Mouse (Mus musculus): ENCODE measurements at regions not wholly inside any gene's neighbourhood (a gene's known extent, or its start where the extent isn't known, plus 50 kb on each side); places are given as distances from the start of the nearest gene placed in this dataset.

DNA sequence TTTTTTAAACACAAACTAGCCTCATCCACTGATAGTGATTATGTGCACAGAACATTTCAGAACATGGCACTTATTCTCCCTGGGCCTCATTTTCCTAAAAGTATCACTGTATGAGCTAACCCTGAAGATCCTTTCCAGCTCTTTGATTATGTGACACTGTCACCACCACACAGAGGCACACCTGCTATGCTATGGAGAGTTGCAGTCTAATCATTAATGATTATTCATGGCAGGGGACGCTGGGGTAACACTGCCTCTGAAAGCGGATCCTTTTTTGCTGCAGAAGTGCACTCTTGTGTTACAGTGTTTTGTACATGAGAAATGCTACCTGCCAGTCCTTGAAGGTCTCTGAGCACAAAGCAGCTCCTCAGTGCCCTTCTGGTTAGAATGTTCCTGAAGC lies 615.3 kb upstream of the Fbxo33 start:
- no peak for DNase-seq (ENCODE audit: low spot score)

DNA sequence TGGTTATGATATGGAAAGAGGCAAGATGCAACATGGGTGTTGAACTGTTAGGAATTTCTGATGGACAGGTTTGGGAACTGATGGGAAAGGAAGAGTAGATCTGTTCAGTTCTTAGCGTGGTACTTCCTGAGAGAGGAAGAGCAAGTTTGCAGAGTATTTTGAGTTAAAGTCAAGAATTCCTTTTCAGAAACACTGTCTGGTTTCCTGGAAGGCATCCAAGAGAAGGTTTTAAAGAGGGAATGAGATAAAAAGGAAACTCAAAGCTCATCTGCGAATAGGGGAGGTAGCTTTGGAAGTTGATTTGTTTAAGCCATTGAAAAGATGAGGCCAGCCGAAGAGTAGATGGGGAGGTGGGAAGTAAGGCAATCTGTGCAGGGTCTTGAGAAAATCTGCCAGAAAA lies 603.4 kb upstream of the Fbxo33 start:
- no peak for DNase-seq (ENCODE audit: low spot score)

DNA sequence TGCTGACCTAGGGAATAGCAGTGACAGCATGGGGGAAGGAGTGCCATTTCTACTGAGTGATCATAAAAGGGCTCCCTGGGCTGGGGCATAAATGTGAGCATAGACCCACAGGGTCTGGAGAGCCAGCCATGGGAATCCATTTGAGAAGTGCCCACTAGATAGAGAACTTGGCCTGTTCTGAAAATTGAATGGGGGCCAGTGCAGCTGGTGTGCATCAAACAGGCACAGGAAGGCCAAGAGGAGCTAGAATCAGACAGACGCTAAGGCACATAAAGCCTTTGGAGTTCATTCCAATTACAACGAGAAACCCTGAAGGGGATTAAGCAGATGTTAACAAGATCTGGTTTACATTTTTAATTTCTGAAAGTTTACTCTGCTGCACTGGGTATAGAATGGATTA lies 602.9 kb upstream of the Fbxo33 start:
- no peak for DNase-seq (ENCODE audit: low spot score)

DNA sequence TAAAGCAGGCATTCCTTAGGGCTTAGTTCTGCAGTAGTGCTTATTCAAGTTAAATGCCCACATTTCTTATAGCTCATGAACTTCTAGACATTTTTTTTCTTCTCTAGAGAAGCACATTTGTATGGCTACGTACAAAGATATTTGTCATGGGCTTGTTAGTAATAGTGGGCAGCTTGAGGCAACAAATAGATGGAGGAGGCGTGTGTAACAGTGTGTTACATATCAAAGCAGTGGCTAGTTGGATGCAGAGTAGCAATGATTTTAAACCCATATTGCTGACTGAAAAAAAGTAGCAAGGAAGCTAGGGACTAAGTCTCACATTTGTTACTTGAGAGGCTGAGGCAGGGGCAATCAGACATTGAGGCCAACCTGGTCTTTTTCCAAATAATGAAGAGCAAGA lies 602.2 kb upstream of the Fbxo33 start:
- DNase-seq (ENCODE audit: low spot score) = no peak

DNA sequence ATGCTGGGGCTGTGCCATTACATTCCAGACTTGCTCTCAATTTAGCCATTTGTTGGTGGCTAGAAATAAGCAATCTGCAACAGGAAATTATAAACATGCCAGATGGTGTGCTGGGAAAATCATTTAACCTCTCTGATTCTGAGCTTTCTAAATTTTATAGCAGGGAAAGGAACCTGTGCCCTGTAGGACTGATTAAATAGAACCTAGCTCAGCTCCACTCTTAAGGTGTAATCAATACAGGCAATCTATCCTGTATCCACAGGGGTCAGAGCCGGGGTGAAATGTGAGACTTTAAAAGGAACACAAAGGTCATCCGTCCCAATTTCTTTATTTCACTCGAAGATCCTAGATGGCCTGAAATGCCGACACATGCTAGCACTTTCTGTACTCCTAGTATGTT lies 596.4 kb upstream of the Fbxo33 start:
- no peak for DNase-seq (ENCODE audit: low spot score)

DNA sequence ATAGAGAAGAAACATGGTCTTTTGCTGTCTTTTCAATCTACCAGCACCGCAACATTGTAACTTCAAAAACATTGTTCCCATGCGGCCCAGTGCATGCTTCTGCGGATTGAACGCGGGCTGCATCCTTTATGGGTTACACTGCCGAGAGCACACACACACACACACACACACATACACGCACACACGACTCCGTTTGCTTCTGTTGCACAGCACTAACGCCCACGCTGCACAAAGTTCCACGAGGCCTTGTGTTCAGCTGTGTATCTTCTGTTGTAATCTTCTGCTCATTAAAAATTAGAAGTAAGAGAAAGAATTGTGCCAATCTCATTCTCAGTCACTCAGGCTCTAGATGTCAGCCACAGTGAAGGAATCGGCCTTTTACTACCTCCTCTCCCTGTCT lies 594.8 kb upstream of the Fbxo33 start:
- DNase-seq (ENCODE audit: low spot score) = no peak

DNA sequence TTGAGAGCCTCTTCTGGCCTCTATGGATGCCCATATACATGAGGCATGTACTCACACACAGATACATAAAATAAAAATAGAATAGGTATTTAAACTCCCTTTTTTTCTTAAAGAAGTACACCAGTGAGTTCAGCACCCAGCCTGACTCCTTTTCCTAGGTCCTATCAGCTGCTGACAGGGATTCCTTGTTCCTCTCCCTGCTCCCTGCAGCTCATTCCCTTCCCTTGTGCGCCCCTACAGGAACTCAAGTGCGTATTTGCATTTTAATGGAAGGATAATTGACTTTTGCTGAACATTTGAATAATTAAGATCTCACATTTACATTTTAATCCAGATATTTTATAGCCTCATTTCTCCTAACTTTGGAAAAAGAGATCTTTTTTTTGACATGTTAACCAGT lies 589.7 kb upstream of the Fbxo33 start:
- no peak for DNase-seq (ENCODE audit: low spot score)

DNA sequence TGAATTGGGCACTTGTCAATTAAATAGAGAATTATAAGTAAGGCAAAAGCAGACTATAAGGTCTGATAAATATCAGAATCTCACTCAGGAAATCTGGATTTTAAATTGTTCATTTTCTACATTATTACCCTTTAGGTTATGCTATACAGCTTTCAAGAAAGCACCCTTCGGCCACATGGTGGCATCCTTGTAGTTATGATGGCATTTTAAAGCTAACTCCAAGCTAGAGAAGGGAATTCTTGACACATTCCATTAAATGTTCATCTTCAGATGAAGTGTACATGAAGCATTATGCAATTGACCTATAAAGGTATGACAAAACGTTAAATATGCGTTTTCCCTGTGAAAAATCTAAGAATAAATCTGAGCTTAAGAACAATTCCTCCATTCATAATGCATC lies 578.5 kb upstream of the Fbxo33 start:
- DNase-seq (ENCODE audit: low spot score) = no peak

DNA sequence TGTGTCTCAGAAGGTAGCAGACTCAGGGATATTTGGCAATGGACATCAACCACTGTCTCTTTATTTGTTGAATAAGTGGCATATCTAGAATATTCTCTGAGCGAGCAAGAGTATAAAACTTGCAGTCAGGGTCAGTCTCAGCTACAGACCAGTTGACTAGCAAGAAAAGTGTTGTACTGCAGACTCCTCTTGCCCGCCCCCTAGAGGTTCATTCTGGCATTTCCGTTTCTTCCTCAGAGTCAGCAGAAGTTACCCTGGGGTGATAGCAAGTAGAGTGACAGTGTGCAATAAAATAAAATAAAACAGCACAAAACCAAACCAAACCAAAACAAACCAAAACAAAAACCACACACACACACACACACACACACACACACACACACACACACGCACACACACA lies 571.9 kb upstream of the Fbxo33 start:
- DNase-seq (ENCODE audit: low spot score) = no peak

DNA sequence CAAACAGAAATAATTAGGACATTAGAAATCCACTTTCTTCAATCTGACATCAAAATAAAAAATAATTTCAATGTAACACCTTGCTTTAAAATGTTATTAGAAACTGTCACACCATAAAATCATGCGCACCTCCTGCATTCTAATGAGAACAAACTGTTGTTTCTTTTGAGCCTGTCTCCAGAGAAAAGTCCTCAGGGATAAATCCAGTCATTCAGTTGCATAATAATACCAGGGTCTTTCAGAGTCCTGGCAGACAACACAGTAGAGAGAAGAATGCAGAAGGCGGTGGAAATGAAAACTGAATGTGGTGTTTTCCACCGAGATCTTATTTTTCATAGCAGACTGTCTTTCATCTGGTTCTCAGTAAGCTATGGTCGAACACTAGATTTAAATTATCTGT lies 567.3 kb upstream of the Fbxo33 start:
- DNase-seq (ENCODE audit: low spot score) = no peak

DNA sequence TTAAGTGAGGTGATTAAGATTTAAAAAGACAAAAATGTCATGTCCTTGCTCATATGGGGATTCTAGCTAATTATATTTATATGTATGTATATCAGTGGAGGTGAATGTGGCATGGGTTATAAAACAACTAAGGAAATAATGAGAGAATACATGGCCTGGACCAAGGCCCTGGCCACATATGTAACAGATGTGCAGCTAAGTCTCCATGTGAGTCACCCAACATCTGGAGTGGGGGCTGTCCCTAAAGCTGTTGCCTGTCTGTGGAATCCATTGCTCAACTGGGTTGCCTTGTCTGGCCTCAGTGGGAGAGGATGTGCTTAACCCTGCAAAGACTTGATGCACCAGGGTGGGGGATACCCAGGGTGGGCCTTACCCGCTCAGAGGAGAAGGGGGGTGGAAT lies 551.5 kb upstream of the Fbxo33 start:
- DNase-seq (ENCODE audit: low spot score) = no peak

DNA sequence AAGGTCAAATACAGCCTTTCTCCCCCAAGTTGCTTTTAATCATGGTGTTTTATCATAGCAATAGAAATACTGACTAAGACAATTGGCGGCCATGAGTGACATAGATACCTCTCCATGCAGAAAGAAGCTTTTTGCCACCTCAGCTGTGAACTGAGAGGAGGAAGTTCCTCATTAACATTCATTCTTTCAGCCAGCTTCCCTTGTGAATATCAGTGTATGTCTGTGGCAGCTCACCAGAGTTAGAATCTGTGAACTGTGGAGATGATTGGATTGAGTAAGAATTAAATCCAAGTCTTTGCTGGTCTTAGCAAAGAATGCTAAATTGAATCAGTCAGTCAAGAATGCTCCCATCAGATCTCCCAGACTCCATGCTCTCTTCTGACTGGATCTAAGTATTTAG lies 542.7 kb upstream of the Fbxo33 start:
- no peak for DNase-seq (ENCODE audit: low spot score)

DNA sequence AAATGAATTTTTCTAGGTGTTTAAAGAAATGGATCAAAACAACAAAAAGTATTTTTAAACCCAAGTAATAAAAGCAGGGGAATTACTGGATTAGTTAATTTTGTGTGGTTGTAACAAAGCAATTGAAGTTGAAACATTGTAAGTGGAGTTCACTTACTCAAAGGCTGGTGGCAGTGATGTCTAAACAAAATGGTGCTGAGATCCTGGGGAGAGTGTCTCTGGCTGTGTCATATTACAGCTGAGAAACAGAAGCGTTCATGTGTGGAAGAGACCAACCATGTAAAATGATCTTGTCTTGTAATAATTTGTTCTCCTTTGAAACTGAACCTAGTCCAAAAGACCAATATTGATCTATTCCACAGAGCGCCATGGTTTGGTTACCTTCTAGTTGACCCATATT lies 525.2 kb upstream of the Fbxo33 start:
- DNase-seq (ENCODE audit: low spot score) = no peak

DNA sequence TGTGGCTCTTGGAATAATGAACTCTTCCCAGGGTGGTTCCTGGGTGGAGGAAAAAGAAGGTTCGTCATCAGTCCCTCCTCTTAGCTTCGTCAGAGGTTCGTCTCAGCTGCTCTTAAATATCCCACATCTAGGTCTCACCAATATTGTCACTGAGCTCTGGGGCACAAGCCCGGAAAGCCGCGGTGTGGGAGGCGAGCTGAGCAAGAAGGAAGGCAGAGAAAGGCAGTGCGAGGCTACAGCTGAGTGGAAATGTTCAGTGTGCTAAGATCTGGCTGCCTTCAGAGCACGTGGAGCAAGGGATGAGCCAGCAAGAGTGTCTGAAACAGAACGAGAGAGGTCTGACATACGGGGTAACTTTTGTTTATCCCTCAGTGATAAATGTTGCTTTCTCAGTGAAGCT lies 523.7 kb upstream of the Fbxo33 start:
- no peak for DNase-seq (ENCODE audit: low spot score)

DNA sequence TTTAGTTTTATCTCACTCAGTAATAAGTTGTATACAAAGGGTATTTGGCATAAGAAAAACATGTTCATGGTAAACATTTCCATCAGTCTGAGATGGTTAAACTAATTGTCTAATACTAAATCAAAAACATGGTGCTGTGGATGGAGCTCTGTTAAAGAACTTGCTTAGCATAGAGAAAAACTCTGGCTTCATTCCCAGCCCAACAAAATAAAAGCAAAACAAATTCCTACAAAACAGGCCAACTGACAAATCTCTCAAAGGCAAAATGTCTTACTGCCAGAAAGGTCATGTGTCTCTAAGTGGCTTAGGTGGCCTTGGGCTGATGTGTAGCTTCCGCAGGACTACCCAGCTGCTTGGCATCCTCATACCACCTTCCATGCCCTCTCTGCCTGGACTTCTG lies 505.4 kb upstream of the Fbxo33 start:
- no peak for DNase-seq (ENCODE audit: low spot score)

DNA sequence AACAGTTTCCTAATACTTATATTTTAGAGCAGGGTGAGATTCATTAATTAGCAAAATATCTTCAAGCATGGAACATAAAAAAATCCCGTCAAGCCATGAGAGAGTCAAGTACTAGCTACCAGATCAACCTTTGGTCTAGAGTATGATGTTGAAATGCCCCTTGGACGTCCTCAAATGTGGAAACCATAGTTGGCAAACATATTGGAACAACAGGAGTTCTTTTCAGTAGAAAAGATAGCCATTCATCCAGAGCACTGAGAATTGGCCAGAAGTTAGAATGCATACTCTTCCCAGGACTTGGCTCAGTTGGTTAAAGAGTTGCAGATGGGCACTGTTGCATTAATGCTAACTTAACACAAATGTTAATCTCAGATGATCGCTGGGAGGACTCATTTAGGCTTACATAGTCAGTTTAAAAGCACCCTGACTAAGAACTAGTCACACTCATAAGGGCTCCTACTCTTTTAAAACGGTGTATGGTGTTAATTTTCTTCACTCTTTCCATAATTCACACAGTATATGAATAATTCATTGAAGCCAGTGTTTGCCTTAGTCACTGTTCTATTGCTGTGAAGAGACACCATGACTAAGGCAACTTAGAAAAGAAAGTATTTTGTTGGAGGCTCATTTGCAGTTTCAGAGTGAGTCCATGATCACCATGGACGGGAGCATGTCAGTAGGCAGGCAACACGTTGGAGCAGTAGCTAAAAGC lies 503.1 kb upstream of the Fbxo33 start:
- DNase-seq (ENCODE audit: low spot score) = no peak

DNA sequence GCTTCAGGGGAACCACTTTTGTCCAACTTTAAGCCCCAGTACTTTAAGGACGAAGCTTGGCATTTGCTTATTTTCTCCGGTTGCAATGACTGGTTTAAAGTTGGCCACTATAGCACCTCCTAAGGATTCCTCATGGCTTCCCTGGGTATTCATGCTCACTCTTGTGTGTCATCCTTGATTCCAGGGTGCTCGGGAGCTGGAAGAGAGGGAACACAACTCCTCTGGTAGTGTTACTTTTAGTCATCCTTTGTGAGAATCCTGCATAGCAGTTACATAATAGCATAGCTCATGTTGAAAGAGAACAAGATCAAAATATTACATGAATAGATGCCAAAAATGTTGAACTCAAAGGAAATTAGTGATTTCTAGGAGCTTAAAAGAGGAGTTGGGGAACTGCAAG lies 493.7 kb upstream of the Fbxo33 start:
- no peak for DNase-seq (ENCODE audit: low spot score)

DNA sequence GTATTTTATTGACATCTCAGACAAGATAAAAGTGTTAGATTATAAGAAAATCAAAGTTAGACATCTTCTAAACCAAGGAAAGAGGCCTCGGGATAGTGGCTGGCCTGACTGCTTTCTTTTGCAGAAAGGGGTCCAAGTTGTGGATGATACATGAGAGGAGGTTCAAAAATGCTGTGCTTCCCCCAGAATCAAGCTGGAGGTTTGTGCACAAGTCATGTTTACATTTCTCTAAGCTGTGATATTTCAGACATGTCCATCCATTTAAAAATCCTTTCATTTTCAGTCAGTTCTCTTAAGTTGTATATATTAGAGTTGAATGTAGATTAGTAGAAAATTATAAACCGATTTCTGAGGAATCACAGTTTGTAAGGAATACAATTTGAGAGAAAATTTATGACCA lies 463.7 kb upstream of the Fbxo33 start:
- no peak for DNase-seq (ENCODE audit: low spot score)

DNA sequence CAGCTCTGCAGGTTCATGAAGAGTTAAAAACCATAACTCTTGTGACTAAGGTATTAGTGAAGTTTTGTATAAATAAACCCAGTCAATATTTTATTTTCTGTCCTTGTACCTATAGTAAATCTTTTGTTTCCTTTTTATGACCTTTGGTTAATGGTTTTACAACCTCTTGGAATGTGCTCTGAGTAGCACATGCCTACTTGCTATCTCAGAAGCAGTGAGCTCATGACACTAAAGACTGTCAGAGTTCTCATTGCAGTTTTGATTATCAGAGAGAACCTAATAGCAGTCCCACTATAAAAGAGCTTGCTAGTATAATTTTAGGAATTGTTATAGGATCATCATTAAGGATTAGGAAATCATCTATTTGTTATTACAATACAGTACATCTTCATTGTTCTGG lies 443.6 kb upstream of the Fbxo33 start:
- no peak for DNase-seq (ENCODE audit: low spot score)

DNA sequence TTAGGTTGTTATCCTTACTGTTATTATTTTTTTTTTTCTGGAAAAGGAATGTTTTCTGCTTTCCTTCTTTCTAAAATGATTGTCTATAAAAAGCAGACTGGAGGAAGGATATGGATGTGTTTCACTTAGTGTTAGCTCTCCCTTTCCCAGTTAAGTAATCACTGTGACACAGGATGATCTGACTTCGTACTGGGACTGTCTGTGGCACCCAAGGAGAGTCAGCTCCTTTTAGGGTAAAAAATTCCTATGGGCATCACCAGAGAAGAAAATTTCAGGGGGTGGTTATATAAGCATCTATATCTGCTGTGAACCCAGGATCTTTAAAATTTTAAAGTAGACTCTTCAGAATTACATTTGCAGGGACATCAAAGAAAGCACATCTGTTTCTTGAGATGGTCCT lies 411.2 kb upstream of the Fbxo33 start:
- DNase-seq (ENCODE audit: low spot score) = no peak

DNA sequence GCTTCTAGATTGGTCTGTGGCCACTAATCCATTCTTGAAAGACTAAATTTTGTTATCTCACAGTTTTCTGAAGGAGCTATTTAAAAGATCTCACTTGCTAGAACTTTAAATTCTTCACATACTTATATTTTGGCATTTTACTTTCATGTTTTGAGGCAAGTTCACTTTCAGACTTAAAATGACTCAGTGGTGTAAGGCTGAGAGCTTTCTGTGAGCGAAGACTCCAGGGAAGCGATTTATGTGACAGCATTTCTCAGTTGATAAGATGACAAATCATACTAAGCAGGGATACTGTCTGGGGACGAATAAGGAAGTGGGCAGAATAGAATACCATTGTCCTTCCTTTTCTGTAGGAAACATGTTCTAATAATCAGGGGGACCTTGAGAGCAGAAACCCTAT lies 403.6 kb upstream of the Fbxo33 start:
- DNase-seq (ENCODE audit: low spot score) = no peak

DNA sequence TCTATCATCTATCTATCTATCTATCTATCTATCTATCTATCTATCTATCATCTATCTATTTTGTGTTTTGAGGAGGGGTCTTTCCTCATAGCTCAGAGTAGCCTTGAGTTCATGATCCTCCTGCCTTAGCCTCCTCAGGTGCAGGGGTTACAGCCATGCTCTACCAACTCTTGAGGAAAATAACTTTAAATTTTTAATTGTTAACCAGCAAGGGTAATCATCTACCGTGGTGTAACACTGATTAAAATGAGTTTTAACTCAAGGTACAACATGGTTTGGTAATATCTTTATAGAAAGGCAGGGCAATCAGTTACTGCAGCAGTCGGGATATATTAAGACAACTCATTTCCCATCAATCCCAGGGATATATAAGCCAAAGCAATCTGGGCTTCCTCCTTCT lies 401.6 kb upstream of the Fbxo33 start:
- DNase-seq (ENCODE audit: low spot score) = no peak

DNA sequence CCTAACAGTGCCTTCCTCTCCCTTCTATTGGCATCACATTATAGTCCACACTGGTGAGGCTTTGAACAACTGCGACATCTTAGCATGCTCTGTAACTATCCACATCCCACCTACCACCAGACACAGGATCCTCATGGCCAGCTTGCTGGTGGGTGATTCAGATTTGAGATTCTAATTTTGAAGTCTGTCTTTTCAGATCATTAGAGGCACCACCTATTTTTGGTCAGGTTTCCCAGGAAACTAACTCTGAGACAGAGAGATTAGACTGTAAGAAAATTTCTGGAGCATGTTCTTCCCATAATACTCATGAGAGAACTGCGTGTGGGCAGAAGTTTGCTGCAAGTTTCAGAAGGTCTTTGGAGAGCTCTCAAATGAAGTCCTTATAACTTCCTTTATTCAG lies 400.8 kb upstream of the Fbxo33 start:
- DNase-seq (ENCODE audit: low spot score) = no peak

DNA sequence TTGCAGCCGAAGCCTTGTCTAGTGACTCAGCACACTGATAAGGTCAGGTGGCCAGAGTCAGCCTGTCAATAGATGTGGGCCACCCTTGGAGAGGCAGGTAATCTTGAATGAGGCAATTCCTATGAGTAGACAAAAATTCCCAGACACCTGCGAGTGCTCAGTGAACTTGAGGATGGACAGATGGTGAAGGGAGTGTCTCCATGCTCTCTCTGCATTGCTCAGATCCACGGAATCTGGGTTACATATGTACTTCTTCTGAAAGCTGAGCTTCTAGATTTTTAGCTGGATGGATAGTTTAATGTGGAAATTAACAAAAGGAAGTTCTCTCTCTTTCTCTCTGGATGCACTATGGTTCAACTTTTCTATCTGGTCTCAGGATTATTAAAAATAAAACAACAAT lies 396.6 kb upstream of the Fbxo33 start:
- DNase-seq (ENCODE audit: low spot score) = no peak

DNA sequence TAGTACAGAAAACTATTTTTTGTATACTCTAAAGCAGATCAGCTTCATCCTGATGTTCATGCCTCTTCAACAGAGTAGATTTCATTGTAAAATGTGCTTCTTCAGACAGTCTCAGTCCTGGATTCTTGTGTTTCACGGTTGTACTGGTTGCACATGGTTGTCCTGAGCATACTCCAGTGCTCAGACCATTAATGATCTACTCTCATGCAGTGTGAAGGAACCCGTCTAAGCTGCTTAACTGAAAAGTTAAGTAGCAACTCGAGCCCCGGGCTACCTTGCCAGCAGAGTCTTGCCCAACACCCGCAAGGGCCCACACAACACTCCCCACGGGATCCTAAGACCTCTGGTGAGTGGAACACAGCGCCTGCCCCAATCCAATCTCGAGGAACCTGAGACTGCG lies 380.3 kb upstream of the Fbxo33 start:
- no peak for DNase-seq (ENCODE audit: low spot score)
